Mouse (Mus musculus) kidney, embryonic 14.5 days (tissue): ENCODE results near the gene Vps16. TPM values are rescaled to one million over a fixed set of nuclear protein-coding genes. Genes with fewer than 3 reads are reported as not detected.

ENCODE experiments used
- ATAC-seq: fragments of 200-750 bp; cut with Nextera tagmentation; 2 replicates; pipeline ENCODE4 v1.8.0; 2017; ENCODE audit warnings: moderate number of reproducible peaks, mild to moderate bottlenecking, moderate TSS enrichment, moderate library complexity; ENCODE audit not compliant: low FRiP score, low TSS enrichment
- H3K27ac ChIP-seq: fragments of 300-500 bp; sonication (generic); 2 replicates; pipeline ENCODE4 v1.5.1; 2014; ENCODE audit warnings: low read depth, mild to moderate bottlenecking, low read length, moderate library complexity, mixed read lengths
- H3K27me3 ChIP-seq: fragments of 300-500 bp; sonication (generic); 2 replicates; pipeline ENCODE4 v1.6.1; 2014; ENCODE audit warnings: mild to moderate bottlenecking, low read length; ENCODE audit not compliant: control insufficient read depth, insufficient read depth
- H3K36me3 ChIP-seq: fragments of 300-500 bp; sonication (generic); 2 replicates; pipeline ENCODE4 v1.6.1; 2014; ENCODE audit warnings: low read length, mixed read lengths; ENCODE audit not compliant: control insufficient read depth, insufficient read depth
- H3K4me1 ChIP-seq: fragments of 300-500 bp; sonication (generic); 2 replicates; pipeline ENCODE4 v1.6.1; 2014; ENCODE audit warnings: low read length, mixed read lengths; ENCODE audit not compliant: control insufficient read depth, insufficient read depth
- H3K4me2 ChIP-seq: fragments of 300-500 bp; sonication (generic); replicated peaks from 2 replicates; pipeline ENCODE4 v1.6.1; 2014; ENCODE audit warnings: low read depth, mild to moderate bottlenecking, low read length
- H3K4me3 ChIP-seq: fragments of 300-500 bp; sonication (generic); 2 replicates; pipeline ENCODE4 v1.5.1; 2014; ENCODE audit warnings: mild to moderate bottlenecking, low read length
- H3K9ac ChIP-seq: fragments of 300-500 bp; sonication (generic); 2 replicates; pipeline ENCODE4 v1.6.1; 2014; ENCODE audit warnings: low read depth, mild to moderate bottlenecking, low read length, moderate library complexity
- H3K9me3 ChIP-seq: fragments of 300-500 bp; sonication (generic); 2 replicates; pipeline ENCODE4 v1.6.1; 2016; ENCODE audit warnings: low read length; ENCODE audit not compliant: control insufficient read depth
- WGBS: fragments of 180-500 bp; shearing (Covaris S2); extraction: QIAGEN DNeasy Blood & Tissue Kit; methylation state at CpG from one replicate; pipeline ENCODE4 v1.1.7; 2014; 5-methylcytosine and 5-hydroxymethylcytosine counted together
- polyA plus RNA-seq: library from polyadenylated mRNA; unstranded; fragments of >200 nt; fragmentation: Nextera tagmentation; extraction: Ambion mirVana; gene quantifications from 2 replicates; pipeline ENCODE4 v1.2.1, GENCODE M21; 2014

Vps16 gene
- polyA plus RNA-seq, 1 experiment from 2014 or later = 79.2 TPM

GRCm38 (mm10) chr2:130450434-130450796, 26.3 kb downstream of the Vps16 start:
- Histone ChIP-seq H3K4me1 (peaks cover 14% of the 10 kb centered on the region), H3K9me3 (no peaks in the 10 kb centered on the region), H3K27ac (peak overlapping the region; percentile 73; the same call in 1 of the 2 replicates), H3K4me3 (peak overlapping the region; percentile 80), H3K9ac (peak overlapping the region; percentile 82), H3K27me3 (no peaks in the 10 kb centered on the region), H3K36me3 (no peaks in the 10 kb centered on the region; the same call in 1 of the 2 replicates), H3K4me2 (peak overlapping the region; percentile 71)
- ATAC-seq = peak; percentile 83
- WGBS = under 1% methylated on average over 46 of the region's 47 CpGs

- no peak overlapping the region for H3K27ac ChIP-seq
Observed at GRCm38 (mm10) chr2:130451086-130451726, 27.1 kb downstream of the Vps16 start.

GRCm38 (mm10) chr2:130451727-130452090, 27.6 kb downstream of the Vps16 start:
- Histone ChIP-seq H3K4me2 (peak overlapping the region; percentile 71), H3K9ac (peak overlapping the region; percentile 82; the same call in 1 of the 2 replicates), H3K4me3 (peak overlapping the region; percentile 80), H3K4me1 (peaks cover 20% of the 10 kb centered on the region), H3K27me3 (no peaks in the 10 kb centered on the region), H3K36me3 (no peaks in the 10 kb centered on the region), H3K9me3 (no peaks in the 10 kb centered on the region), H3K27ac (no peak overlapping the region)
- no peak for ATAC-seq
- WGBS = 52% methylated on average over 3 of the region's 3 CpGs

More at GRCm38 (mm10) chr2:130451086-130451726, 27.1 kb downstream of the Vps16 start:
- no peaks in the 10 kb centered on the region for H3K36me3 ChIP-seq
- H3K27me3 ChIP-seq = no peaks in the 10 kb centered on the region
- H3K9me3 ChIP-seq = no peaks in the 10 kb centered on the region
- ATAC-seq = no peak
- peak overlapping the region; percentile 82 for H3K9ac ChIP-seq
- peak overlapping the region; percentile 80 for H3K4me3 ChIP-seq
- peak overlapping the region; percentile 71 for H3K4me2 ChIP-seq
- 45% methylated on average over 14 of the region's 14 CpGs for WGBS
- peaks cover 19% of the 10 kb centered on the region for H3K4me1 ChIP-seq

GRCm38 (mm10) chr2:130452266-130452665, 28.1 kb downstream of the Vps16 start:
- 79% methylated on average over 2 of the region's 2 CpGs for WGBS
- no peak overlapping the region for H3K27ac ChIP-seq
- no peak overlapping the region for H3K4me2 ChIP-seq
- no peaks in the 10 kb centered on the region for H3K27me3 ChIP-seq
- no peak overlapping the region for H3K9ac ChIP-seq
- H3K9me3 ChIP-seq = no peaks in the 10 kb centered on the region
- no peaks in the 10 kb centered on the region for H3K36me3 ChIP-seq
- no peak overlapping the region for H3K4me3 ChIP-seq
- no peak for ATAC-seq
- H3K4me1 ChIP-seq = peaks cover 20% of the 10 kb centered on the region

GRCm38 (mm10) chr2:130453421-130453820, 29.3 kb downstream of the Vps16 start:
- no peaks in the 10 kb centered on the region for H3K27me3 ChIP-seq
- peaks cover 20% of the 10 kb centered on the region for H3K4me1 ChIP-seq
- no peak overlapping the region for H3K4me2 ChIP-seq
- no peak overlapping the region for H3K9ac ChIP-seq
- no peaks in the 10 kb centered on the region for H3K36me3 ChIP-seq
- no peaks in the 10 kb centered on the region for H3K9me3 ChIP-seq
- no peak overlapping the region for H3K27ac ChIP-seq
- ATAC-seq = no peak
- H3K4me3 ChIP-seq = no peak overlapping the region
- WGBS = 81% methylated on average over 6 of the region's 6 CpGs

GRCm38 (mm10) chr2:130454748-130455370, 30.7 kb downstream of the Vps16 start:
- H3K4me3 ChIP-seq = no peak overlapping the region
- no peaks in the 10 kb centered on the region for H3K27me3 ChIP-seq
- ATAC-seq = no peak
- no peaks in the 10 kb centered on the region for H3K36me3 ChIP-seq
- peaks cover 16% of the 10 kb centered on the region for H3K4me1 ChIP-seq
- no peak overlapping the region for H3K27ac ChIP-seq
- no peak overlapping the region for H3K9ac ChIP-seq
- no peaks in the 10 kb centered on the region for H3K9me3 ChIP-seq
- 90% methylated on average over 6 of the region's 6 CpGs for WGBS
- no peak overlapping the region for H3K4me2 ChIP-seq

- H3K4me1 ChIP-seq = peaks cover 9% of the 10 kb centered on the region; the same call in 1 of the 2 replicates
- H3K27me3 ChIP-seq = no peaks in the 10 kb centered on the region
- H3K4me3 ChIP-seq = no peak overlapping the region
- no peak overlapping the region for H3K27ac ChIP-seq
- no peak overlapping the region for H3K4me2 ChIP-seq
- H3K9me3 ChIP-seq = no peaks in the 10 kb centered on the region
- no peak overlapping the region for H3K9ac ChIP-seq
- ATAC-seq = no peak
- WGBS = 88% methylated on average over 3 of the region's 3 CpGs
- no peaks in the 10 kb centered on the region for H3K36me3 ChIP-seq
Observed at GRCm38 (mm10) chr2:130457871-130458270, 33.7 kb downstream of the Vps16 start.

GRCm38 (mm10) chr2:130459576-130459975, 35.4 kb downstream of the Vps16 start:
- WGBS = 89% methylated on average over 3 of the region's 3 CpGs
- Histone ChIP-seq H3K27ac (no peak overlapping the region), H3K4me3 (no peak overlapping the region), H3K9me3 (no peaks in the 10 kb centered on the region), H3K4me2 (no peak overlapping the region), H3K9ac (no peak overlapping the region), H3K36me3 (peaks cover 2% of the 10 kb centered on the region; the same call in 1 of the 2 replicates), H3K27me3 (no peaks in the 10 kb centered on the region), H3K4me1 (peaks cover 9% of the 10 kb centered on the region; the same call in 1 of the 2 replicates)
- no peak for ATAC-seq
